Mouse (Mus musculus): ENCODE data around the gene Cyp3a44.
"Not testable (repeated sequence)": the region's sequence is repeated elsewhere in the genome, so short reads cannot be mapped to it uniquely, and the experiment has no call there.

Gene Cyp3a44

DNA sequence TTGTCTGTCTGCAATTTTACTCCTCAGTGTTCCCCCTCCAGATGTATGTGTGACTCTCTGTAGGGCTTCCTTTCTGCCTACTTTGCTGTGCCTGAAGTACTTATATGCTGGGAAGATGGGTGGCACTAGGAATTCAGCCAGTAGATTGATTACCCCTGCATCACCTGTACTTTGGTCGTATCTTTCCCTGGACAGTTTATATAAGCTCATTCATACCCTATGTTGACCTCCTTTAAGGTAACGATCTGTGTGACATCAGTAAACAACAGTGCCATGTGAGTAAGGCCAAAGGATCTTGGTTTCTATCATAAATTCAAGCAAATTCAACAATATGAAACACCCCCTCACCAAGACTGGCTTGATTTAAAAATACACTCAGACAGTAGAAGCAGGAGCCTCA lies at the start of gene Cyp3a44:
TSS of gene Cyp3a44 (minus strand) at position 79 of the 400 bp plus-strand sequence.
- in situ Hi-C loops (cut with MseI, MboI): not testable (repeated sequence)

DNA sequence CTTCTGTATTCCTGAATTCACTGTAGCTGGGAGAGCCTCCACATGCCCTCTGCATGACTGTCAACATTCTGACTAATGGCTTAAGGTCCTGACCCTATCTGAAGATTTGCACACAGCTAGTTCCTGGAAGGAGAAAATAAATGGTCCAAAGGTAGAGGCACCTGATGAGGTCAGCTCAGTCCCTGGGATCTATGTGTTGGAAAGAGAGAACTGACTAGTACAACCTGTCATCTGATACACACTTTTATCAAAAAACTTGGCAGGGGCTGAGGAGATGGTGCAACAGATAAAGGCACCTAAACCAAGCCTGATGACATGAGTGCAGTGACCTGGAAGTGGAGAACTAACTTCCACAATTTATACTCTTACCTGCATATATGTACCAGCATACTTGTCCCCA lies 5.4 kb downstream of the Cyp3a44 start:
- in situ Hi-C loops (cut with MseI, MboI): not testable (repeated sequence)

DNA sequence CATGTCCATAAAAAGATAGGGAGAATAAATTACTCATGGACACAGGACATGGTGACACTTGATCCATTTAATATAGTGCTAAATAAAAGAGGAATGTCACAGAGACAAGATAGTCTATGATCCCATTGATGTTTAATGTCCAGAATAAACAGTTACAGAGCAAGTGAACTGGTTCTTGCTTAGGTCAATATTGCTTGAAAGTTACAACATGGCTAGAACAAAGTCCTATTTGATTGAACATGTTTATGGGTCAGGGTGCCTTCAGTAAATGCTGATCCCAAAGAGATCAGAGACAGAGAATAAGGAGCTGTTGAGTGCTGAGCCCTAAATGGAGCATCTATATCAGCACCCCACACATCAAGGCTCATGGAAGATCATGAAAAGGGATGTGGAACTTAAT lies 12.4 kb downstream of the Cyp3a44 start:
- in situ Hi-C loops (cut with MseI, MboI): not testable (repeated sequence)

DNA sequence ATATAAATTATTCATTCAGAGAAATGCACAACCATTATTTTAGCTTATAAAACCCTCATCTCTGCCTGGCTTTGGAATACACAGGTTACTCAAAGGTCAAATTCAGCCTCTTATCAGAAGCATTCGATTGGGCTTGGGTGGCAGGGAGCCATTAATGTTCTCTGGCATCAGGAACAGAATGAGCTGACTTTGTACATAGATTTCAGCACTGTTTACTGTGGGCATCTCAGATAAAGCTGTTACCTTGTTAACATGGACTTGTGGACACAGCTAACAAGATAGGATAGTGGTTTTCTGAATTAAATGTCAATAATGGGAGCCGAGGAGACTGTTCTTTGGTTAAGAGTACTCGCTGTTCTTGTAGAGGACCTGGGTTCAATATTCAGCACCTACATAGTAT lies 68.2 kb downstream of the Cyp3a44 start:
- in situ Hi-C loops (cut with MseI, MboI): not testable (repeated sequence)
